Mouse (Mus musculus) myocyte (in vitro differentiated cells): Measurements from ENCODE around the gene Zfp3. TPM values are rescaled to one million over a fixed set of nuclear protein-coding genes. Genes with fewer than 3 reads are reported as not detected.
A peak's percentile ranks its signal among the peaks of the same experiment; 100 is the strongest.

ENCODE experiments used
- H3K27me3 ChIP-seq: one replicate; pipeline ENCODE4 v1.6.1; 2011; ENCODE audit not compliant: control insufficient read depth, insufficient read depth, insufficient read length
- H3K36me3 ChIP-seq: one replicate; pipeline ENCODE4 v1.6.1; 2011; ENCODE audit not compliant: control insufficient read depth, insufficient read depth
- H3K4me2 ChIP-seq: one replicate; pipeline ENCODE4 v1.6.1; 2011; ENCODE audit warnings: low read depth, control low read depth
- H3K4me3 ChIP-seq: one replicate; pipeline ENCODE4 v1.5.1; 2011; ENCODE audit warnings: mild to moderate bottlenecking, control low read depth, moderate library complexity
- H3K79me2 ChIP-seq: one replicate; pipeline ENCODE4 v1.6.1; 2011; ENCODE audit not compliant: control insufficient read depth, insufficient read depth
- H3ac ChIP-seq: one replicate; pipeline ENCODE4 v1.6.1; 2011; ENCODE audit not compliant: control insufficient read depth, insufficient read length
- CEBPB ChIP-seq: IDR thresholded peaks from 2 replicates; pipeline ENCODE4 v1.6.1; 2011; ENCODE audit warnings: mild to moderate bottlenecking, moderate library complexity; ENCODE audit not compliant: poor library complexity, insufficient read depth, severe bottlenecking
- E2F4 ChIP-seq: IDR thresholded peaks from one replicate; pipeline ENCODE4 v1.6.1; 2011; ENCODE audit warnings: mild to moderate bottlenecking, control low read depth, moderate library complexity; ENCODE audit not compliant: insufficient read depth
- MAX ChIP-seq: IDR thresholded peaks from one replicate; pipeline ENCODE4 v1.6.1; 2011; ENCODE audit warnings: low read depth, mild to moderate bottlenecking, control low read depth
- MYOD1 ChIP-seq, 3 experiments: IDR thresholded peaks; one replicate each; pipeline ENCODE4 v1.6.1; 2011; ENCODE audit warnings: control low read depth in 2 of 3, low read depth in 2 of 3, mild to moderate bottlenecking in 2 of 3, moderate library complexity in 1 of 3; ENCODE audit not compliant: insufficient read length in 2 of 3, control insufficient read depth in 1 of 3
- MYOG ChIP-seq, 3 experiments: IDR thresholded peaks; one replicate each; pipeline ENCODE4 v1.6.1; 2011; ENCODE audit warnings: control low read depth in 2 of 3, low read depth in 2 of 3, mild to moderate bottlenecking in 2 of 3; ENCODE audit not compliant: insufficient read length in 2 of 3, control insufficient read depth in 1 of 3, insufficient read depth in 1 of 3
- POLR2A ChIP-seq: IDR thresholded peaks from one replicate; pipeline ENCODE4 v1.6.1; 2011; ENCODE audit warnings: low read depth, mild to moderate bottlenecking, control low read depth, moderate library complexity; ENCODE audit not compliant: insufficient read length
- POLR2AphosphoS2 ChIP-seq: IDR thresholded peaks from one replicate; pipeline ENCODE4 v1.6.1; 2011; ENCODE audit warnings: low read depth, control low read depth; ENCODE audit not compliant: insufficient read length
- REST ChIP-seq: IDR thresholded peaks from one replicate; pipeline ENCODE4 v1.6.1; 2011; ENCODE audit warnings: mild to moderate bottlenecking, control low read depth, moderate library complexity; ENCODE audit not compliant: insufficient read depth, insufficient read length
- SRF ChIP-seq: IDR thresholded peaks from one replicate; pipeline ENCODE4 v1.6.1; 2011; ENCODE audit warnings: low read depth; ENCODE audit not compliant: control insufficient read depth, insufficient read length
- TCF12 ChIP-seq: IDR thresholded peaks from one replicate; pipeline ENCODE4 v1.6.1; 2011; ENCODE audit warnings: mild to moderate bottlenecking, control low read depth; ENCODE audit not compliant: poor library complexity, insufficient read depth, severe bottlenecking
- TCF3 ChIP-seq: IDR thresholded peaks from one replicate; pipeline ENCODE4 v1.6.1; 2011; ENCODE audit warnings: low read depth, control low read depth; ENCODE audit not compliant: insufficient read length
- USF1 ChIP-seq: IDR thresholded peaks from one replicate; pipeline ENCODE4 v1.6.1; 2011; ENCODE audit warnings: low read depth, mild to moderate bottlenecking, control low read depth, moderate library complexity
- polyA plus RNA-seq: library from polyadenylated mRNA; unstranded; fragments of >200 nt; fragmentation: generic; extraction: Trizol; gene quantifications from one replicate; pipeline ENCODE4 v1.2.1, GENCODE M21; 2012; ENCODE audit warnings: missing spikeins

Zfp3 gene
- polyA plus RNA-seq, 1 experiment = 2.7 TPM

DNA sequence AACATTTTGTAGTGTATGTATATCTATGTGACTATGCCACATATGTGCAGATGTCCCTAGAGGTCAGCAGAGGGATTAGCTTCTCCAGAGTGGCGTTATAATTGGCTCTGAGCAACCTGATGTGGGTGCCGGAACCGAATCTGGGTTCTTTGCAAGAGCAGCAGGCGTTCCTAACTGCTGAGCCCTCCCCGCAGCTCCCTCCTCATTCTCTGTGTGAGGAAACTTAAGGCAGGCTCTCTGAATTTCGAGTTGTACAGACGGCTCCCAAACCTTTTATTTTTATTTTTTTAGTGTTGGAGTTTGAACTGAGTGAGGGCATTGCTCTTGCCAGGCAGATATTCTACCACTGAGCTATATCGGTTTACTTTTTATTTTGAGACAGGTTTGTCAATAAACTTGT is 51.1 kb downstream of the Zfp3 start:
- Histone ChIP-seq H3K27me3 (no peaks in the 10 kb centered on the region), H3K4me3 (no peak overlapping the region), H3ac (no peak overlapping the region), H3K4me2 (no peak overlapping the region), H3K79me2 (no peaks in the 10 kb centered on the region), H3K36me3 (no peaks in the 10 kb centered on the region)
- no peak for TF ChIP-seq SRF
- no peak for TF ChIP-seq USF1
- TF ChIP-seq MYOD1 (IDR thresholded peaks at IDR 0.05; ENCODE audit: control insufficient read depth in 1 of 3, insufficient read length in 2 of 3, low read depth in 2 of 3) = no peak
- TF ChIP-seq TCF3 = no peak
- TF ChIP-seq E2F4 = no peak
- TF ChIP-seq REST = no peak
- TF ChIP-seq POLR2AphosphoS2 = no peak
- no peak for TF ChIP-seq TCF12

GRCm38 (mm10) chr11:70815498-70816078 is 51.6 kb downstream of the Zfp3 start:
- H3K4me2 ChIP-seq = no peak overlapping the region
- no peak for TF ChIP-seq SRF
- TF ChIP-seq MAX = no peak
- no peak for TF ChIP-seq TCF12
- TF ChIP-seq MYOG (IDR thresholded peaks at IDR 0.05; ENCODE audit: control insufficient read depth in 1 of 3, insufficient read depth in 1 of 3, insufficient read length in 2 of 3, low read depth in 2 of 3) = no peak
- TF ChIP-seq USF1 = no peak
- no peak for TF ChIP-seq POLR2AphosphoS2
- TF ChIP-seq E2F4 = no peak
- TF ChIP-seq POLR2A = no peak
- no peak for TF ChIP-seq MYOD1 (IDR thresholded peaks at IDR 0.05; ENCODE audit: control insufficient read depth in 1 of 3, insufficient read length in 2 of 3, low read depth in 2 of 3)
- TF ChIP-seq REST = no peak
- no peak for TF ChIP-seq TCF3
- TF ChIP-seq CEBPB = no peak
- no peak overlapping the region for H3K4me3 ChIP-seq
- H3K27me3 ChIP-seq = no peaks in the 10 kb centered on the region
- no peaks in the 10 kb centered on the region for H3K36me3 ChIP-seq
- no peak overlapping the region for H3ac ChIP-seq
- H3K79me2 ChIP-seq = no peaks in the 10 kb centered on the region

- H3ac ChIP-seq = no peak overlapping the region
- no peaks in the 10 kb centered on the region for H3K36me3 ChIP-seq
- no peak overlapping the region for H3K4me2 ChIP-seq
- H3K79me2 ChIP-seq = no peaks in the 10 kb centered on the region
- TF ChIP-seq TCF12 = no peak
- H3K27me3 ChIP-seq = no peaks in the 10 kb centered on the region
- no peak overlapping the region for H3K4me3 ChIP-seq
Observed at GRCm38 (mm10) chr11:70816770-70817169, 52.8 kb downstream of the Zfp3 start.

GRCm38 (mm10) chr11:70820120-70820519 is 56.1 kb downstream of the Zfp3 start:
- no peak overlapping the region for H3ac ChIP-seq
- TF ChIP-seq CEBPB (no peak), SRF (no peak), USF1 (no peak), MYOD1 (IDR thresholded peaks at IDR 0.05; ENCODE audit: control insufficient read depth in 1 of 3, insufficient read length in 2 of 3, low read depth in 2 of 3) (no peak), TCF12 (no peak), REST (no peak), MYOG (IDR thresholded peaks at IDR 0.05; ENCODE audit: control insufficient read depth in 1 of 3, insufficient read depth in 1 of 3, insufficient read length in 2 of 3, low read depth in 2 of 3) (no peak), E2F4 (no peak), TCF3 (no peak), POLR2AphosphoS2 (no peak), POLR2A (no peak), MAX (no peak)
- no peaks in the 10 kb centered on the region for H3K79me2 ChIP-seq
- no peaks in the 10 kb centered on the region for H3K36me3 ChIP-seq
- no peak overlapping the region for H3K4me3 ChIP-seq
- H3K4me2 ChIP-seq = no peak overlapping the region
- H3K27me3 ChIP-seq = no peaks in the 10 kb centered on the region

DNA sequence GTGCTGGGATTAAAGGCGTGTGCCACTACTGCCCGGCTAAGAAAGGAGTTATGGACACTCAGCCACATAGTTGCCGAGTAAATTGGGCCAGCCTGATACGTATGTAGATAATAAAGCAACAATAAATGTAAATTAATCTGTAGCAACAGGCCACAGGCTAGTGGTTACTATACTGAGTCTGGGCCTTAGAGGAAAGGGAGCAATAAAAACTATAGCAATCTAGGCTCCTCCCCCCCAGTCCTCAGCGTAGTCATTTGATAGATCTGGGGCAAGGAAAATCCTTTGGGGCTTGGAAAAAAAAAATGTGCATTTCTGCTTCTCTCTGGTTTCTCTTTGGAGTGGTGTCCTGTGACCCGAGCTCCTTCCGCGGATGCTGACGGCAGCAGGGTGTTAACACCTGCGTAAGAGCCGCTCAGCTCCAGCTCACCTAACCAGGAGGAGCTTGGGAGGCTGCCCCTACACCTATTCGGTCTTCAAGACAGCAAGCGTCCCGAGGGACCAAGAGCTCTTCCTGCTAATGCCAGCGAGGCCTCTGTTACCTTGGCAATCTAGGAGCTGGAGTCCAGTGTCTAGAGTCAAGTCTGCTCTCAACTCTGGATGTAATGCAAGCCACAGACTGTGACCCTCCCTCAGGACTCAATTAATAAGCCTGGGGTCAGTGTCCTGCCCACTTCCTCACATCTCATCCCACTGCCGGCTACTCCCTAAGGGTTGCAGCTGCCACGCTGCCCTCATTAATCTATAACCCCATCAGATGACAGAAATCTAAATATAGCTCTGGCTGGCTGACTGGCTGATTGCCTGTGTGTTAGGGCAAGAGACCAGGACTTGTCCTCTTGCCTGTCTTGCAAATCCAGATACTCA is 58.0 kb downstream of the Zfp3 start:
- Histone ChIP-seq H3K79me2 (no peaks in the 10 kb centered on the region), H3K4me3 (no peak overlapping the region), H3K36me3 (no peaks in the 10 kb centered on the region), H3K4me2 (peak overlapping the region; percentile 79), H3ac (no peak overlapping the region), H3K27me3 (no peaks in the 10 kb centered on the region)
- TF ChIP-seq POLR2A (no peak), MYOD1 (IDR thresholded peaks at IDR 0.05; ENCODE audit: control insufficient read depth in 1 of 3, insufficient read length in 2 of 3, low read depth in 2 of 3) (peak; percentile 82 to 93 (median 82)), TCF3 (peak; percentile 11), MYOG (IDR thresholded peaks at IDR 0.05; ENCODE audit: control insufficient read depth in 1 of 3, insufficient read depth in 1 of 3, insufficient read length in 2 of 3, low read depth in 2 of 3) (peak in 2 of 3 experiments; percentile 81 to 90), POLR2AphosphoS2 (no peak)

Other genes with a start within 250 kb of the Zfp3 start
- gene Vmo1, start 249.6 kb upstream of the Zfp3 start, polyA plus RNA-seq = not detected
- not detected for gene Gltpd2, start 245.0 kb upstream of the Zfp3 start, polyA plus RNA-seq
- 575 TPM for gene Psmb6, start 238.8 kb upstream of the Zfp3 start, polyA plus RNA-seq
- not detected for gene Gm40193, start 231.3 kb upstream of the Zfp3 start, polyA plus RNA-seq
- 10.2 TPM for gene Pld2, start 224.1 kb upstream of the Zfp3 start, polyA plus RNA-seq
- 34.4 TPM for gene Mink1, start 201.3 kb upstream of the Zfp3 start, polyA plus RNA-seq
- 0.10 TPM for gene 4930544D05Rik, start 148.4 kb upstream of the Zfp3 start, polyA plus RNA-seq
- 5.3 TPM for gene Chrne, start 145.0 kb upstream of the Zfp3 start, polyA plus RNA-seq
- gene Gp1ba, start 125.1 kb upstream of the Zfp3 start, polyA plus RNA-seq = 0.22 TPM
- 16.7 TPM for gene Rnf167, start 117.0 kb upstream of the Zfp3 start, polyA plus RNA-seq
- 165 TPM for gene Slc25a11, start 116.7 kb upstream of the Zfp3 start, polyA plus RNA-seq
- gene Pfn1, start 109.6 kb upstream of the Zfp3 start, polyA plus RNA-seq = 2,636 TPM
- gene Eno3, start 107.0 kb upstream of the Zfp3 start, polyA plus RNA-seq = 1,792 TPM
- gene Spag7, start 94.8 kb upstream of the Zfp3 start, polyA plus RNA-seq = 52.4 TPM
- 11.9 TPM for gene Camta2, start 76.1 kb upstream of the Zfp3 start, polyA plus RNA-seq
- 1.1 TPM for gene Inca1, start 64.1 kb upstream of the Zfp3 start, polyA plus RNA-seq
- 96.3 TPM for gene Kif1c, start 63.7 kb upstream of the Zfp3 start, polyA plus RNA-seq
- gene Scimp, start 48.4 kb downstream of the Zfp3 start, polyA plus RNA-seq = 0.10 TPM
- 16.1 TPM for gene Rabep1, start 80.6 kb downstream of the Zfp3 start, polyA plus RNA-seq
- gene Nup88, start 205.8 kb downstream of the Zfp3 start, polyA plus RNA-seq = 63.5 TPM
- 28.0 TPM for gene Rpain, start 206.0 kb downstream of the Zfp3 start, polyA plus RNA-seq
- gene C1qbp, start 218.8 kb downstream of the Zfp3 start, polyA plus RNA-seq = 318 TPM
- 9.2 TPM for gene Dhx33, start 240.2 kb downstream of the Zfp3 start, polyA plus RNA-seq